Mouse (Mus musculus): Measurements from ENCODE around the gene Vps9d1. TPM values are rescaled to one million over a fixed set of nuclear protein-coding genes. Genes with fewer than 3 reads are reported as not detected.
A peak's percentile ranks its signal among the peaks of the same experiment; 100 is the strongest.
"Not testable (repeated sequence)": the region's sequence is repeated elsewhere in the genome, so short reads cannot be mapped to it uniquely, and the experiment has no call there.

The Vps9d1 gene
- total RNA-seq, 2 experiments from 2014 or later: 21.1 to 28.1 TPM

DNA sequence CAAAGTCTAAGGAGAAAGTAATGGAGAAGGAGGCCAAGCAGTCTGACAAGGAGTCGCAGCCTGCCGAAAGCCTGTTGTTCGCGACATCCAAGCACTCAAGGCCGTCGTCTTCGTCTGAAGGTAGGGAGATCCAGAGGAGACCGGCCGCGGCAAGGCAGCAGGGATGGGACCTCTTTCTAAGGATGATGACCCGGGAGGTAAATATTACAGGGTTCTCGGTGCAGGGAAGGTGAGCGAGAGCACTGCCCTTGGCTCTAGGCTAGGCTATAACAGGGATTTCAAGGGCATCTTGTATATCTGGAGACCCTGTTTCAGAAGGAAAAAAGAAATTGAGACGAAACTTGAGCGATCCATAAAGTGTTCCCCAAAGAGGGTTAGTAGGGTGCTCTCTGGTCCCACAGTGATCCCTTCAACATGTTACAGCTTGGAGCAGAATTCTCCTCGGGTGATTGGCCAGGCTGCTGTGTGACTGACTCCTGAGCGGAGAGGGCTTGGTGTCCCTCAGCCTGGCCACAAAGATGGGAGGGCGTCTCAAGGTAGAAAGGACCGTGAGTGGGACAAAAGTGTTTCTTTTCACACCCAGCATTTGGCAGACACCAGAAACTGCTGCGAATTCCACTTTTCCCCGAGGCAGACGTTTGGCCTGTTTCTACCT is 40.9 kb downstream of the Vps9d1 start:
- DNase-seq: no peak

DNA sequence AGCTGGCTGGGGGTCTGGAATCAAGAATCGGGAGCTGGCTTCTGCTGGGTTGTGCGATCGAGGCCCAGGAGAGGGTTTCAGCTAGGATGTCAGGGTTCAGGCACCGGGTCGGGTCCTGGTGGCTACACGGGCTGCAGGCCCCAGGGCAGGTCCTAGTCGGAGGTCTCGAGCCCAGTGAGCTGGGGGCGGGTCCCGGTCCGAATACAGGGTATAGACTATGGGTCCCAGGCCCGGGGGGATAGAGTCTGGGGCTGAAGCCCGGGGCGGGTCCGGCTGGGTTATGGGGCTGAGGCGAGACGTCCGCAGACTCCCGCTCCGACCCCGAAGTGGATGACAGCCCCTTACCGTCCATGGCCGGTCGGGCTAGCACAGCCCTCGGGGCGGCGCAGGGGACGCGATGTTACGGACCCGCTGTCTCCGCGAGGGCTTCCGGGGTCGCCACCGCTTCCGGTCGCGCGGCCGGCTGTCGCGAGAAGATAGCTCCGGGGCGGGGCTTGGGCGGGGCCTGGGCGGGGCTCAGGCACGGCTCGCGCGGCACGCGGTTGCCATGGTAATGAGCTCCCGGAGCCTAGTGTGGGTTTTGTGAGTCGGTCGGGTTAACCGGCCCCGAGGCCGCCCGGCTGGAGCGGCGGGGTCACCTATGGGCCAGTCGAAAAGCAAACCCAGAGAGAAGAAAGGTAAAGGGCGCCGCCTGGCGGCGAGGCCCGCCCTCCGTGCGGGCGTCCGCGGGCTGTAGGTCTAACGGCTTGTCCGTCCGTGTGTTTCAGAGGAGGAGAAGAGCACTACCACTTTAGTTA is 41.6 kb downstream of the Vps9d1 start, which contains the start of the genes Chmp1a and Spata33:
Gene Chmp1a (minus strand): TSS at position 443 of the 797 bp plus-strand sequence.
Gene Spata33 (plus strand): TSS at position 512 of the 797 bp plus-strand sequence.
- peak; percentile 95 to 96 for DNase-seq

DNA sequence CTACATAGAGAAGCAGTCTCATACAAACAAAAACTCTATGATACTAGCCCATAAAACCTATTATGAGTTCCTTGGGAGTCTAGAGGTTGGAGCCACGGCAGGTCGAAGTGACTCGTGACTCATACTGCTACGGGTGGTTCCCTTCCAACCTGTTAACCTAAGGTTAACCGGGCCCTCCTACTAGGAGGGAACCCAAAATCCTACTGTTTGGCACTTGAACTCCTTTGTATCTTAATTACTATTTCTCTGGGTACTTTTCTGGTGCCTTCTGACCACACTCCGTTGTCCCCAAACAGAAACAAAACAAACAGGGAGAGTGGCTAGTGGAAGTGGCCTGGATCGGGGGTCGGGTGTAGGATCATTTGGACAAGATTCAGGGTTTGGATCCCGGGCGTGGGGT is 42.3 kb downstream of the Vps9d1 start:
- no peak for DNase-seq

DNA sequence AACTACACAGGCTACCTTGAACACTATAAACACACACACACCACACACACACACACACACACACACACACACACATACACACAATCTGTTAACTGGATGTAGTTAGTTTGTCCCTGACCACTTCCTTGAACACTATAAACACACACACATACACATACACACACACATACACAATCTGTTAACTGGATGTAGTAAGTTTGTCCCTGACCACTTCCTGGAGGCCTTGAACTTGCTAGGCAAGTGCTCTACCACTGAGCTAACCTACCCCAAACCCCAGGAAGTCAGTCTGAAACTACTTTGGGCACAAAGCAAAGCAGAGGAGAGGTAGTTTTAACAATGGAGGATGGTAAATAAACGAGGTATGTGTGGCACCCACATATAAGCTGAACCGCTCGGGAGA is 50.6 kb downstream of the Vps9d1 start:
- DNase-seq: no peak

- peak; percentile 64 to 75 for DNase-seq
Observed at GRCm38 (mm10) chr8:123202288-123202687, 51.9 kb downstream of the Vps9d1 start.

DNA sequence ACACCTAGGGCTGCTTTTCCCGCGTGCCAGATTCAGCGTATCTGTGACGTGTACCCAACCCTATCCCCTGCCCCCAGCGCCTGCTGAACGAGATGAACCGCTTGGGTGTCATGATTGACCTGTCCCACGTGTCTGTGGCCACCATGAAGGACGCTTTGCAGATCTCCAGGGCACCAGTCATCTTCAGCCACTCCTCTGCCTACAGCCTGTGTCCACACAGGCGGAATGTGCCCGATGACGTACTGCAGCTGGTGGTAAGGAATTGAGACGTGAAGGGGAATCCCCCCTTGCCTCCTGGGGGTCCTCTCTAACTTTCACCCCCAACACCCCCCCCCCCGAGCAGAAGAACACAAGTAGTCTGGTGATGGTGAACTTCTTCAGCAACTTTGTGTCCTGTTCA is 54.3 kb downstream of the Vps9d1 start:
- DNase-seq: no peak

- DNase-seq: not testable (repeated sequence)
Observed at GRCm38 (mm10) chr8:123197016-123197415, 57.1 kb downstream of the Vps9d1 start.

GRCm38 (mm10) chr8:123193771-123194170 is 60.4 kb downstream of the Vps9d1 start:
- DNase-seq: no peak

Other genes starting within 250 kb of the Vps9d1 start
- gene Ankrd11, start 212.1 kb downstream of the Vps9d1 start, total RNA-seq (2021): 10 to 100 TPM; 80.6 to 81.1 TPM
- 10 to 100 TPM; 82.4 to 92.7 TPM for gene Spg7, start 191.4 kb downstream of the Vps9d1 start, total RNA-seq (2021)
- 100 to 1,000 TPM; 706 to 750 TPM for gene Rpl13, start 152.0 kb downstream of the Vps9d1 start, total RNA-seq (2021)
- gene Cpne7, start 137.0 kb downstream of the Vps9d1 start, total RNA-seq (2021): 1 to 10 TPM; 3.6 to 5.0 TPM
- 1 to 10 TPM; 5.6 to 5.8 TPM for gene Sult5a1, start 96.0 kb downstream of the Vps9d1 start, total RNA-seq (2021)
- gene Dpep1, start 68.1 kb downstream of the Vps9d1 start, total RNA-seq (2021): 10 to 100 TPM; 39.9 to 47.2 TPM
- 100 to 1,000 TPM in 1 of 2 experiments, 10 to 100 TPM in 1; 77.5 to 108 TPM for gene Chmp1a, start 41.6 kb downstream of the Vps9d1 start, total RNA-seq (2021)
- gene Spata33, start 41.5 kb downstream of the Vps9d1 start, total RNA-seq (2021): 1 to 10 TPM; 2.9 to 3.7 TPM
- 10 to 100 TPM; 49.0 to 58.6 TPM for gene Cdk10, start 29.5 kb downstream of the Vps9d1 start, total RNA-seq (2021)
- gene Spata2l, start 18.1 kb downstream of the Vps9d1 start, total RNA-seq (2021): 10 to 100 TPM; 16.8 to 21.4 TPM
- 10 to 100 TPM; 19.4 to 27.9 TPM for gene Zfp276, start 153 bp downstream of the Vps9d1 start, total RNA-seq (2021)
- 10 to 100 TPM in 1 of 2 experiments, 1 to 10 TPM in 1; 1.9 to 10.5 TPM for gene Fanca, start 64.2 kb upstream of the Vps9d1 start, total RNA-seq (2021)
- gene Spire2, start 78.4 kb upstream of the Vps9d1 start, total RNA-seq (2021): 1 to 10 TPM; 1.1 to 1.4 TPM
- gene Tcf25, start 119.4 kb upstream of the Vps9d1 start, total RNA-seq (2021): 100 to 1,000 TPM; 213 to 255 TPM
- gene Mc1r, start 152.8 kb upstream of the Vps9d1 start, total RNA-seq (2021): not detected
- gene Tubb3, start 157.1 kb upstream of the Vps9d1 start, total RNA-seq (2021): 1 to 10 TPM; 4.5 to 4.7 TPM
- 10 to 100 TPM; 21.7 to 32.6 TPM for gene Def8, start 169.2 kb upstream of the Vps9d1 start, total RNA-seq (2021)
- 10 to 100 TPM; 64.2 TPM for gene Afg3l1, start 223.6 kb upstream of the Vps9d1 start, total RNA-seq (2021)